Mouse (Mus musculus) intestine, embryonic 14.5 days (tissue): ENCODE measurements around the gene Pign. TPM values are rescaled to one million over a fixed set of nuclear protein-coding genes. Genes with fewer than 3 reads are reported as not detected.

ENCODE experiments used
- ATAC-seq: fragments of 200-750 bp; cut with Nextera tagmentation; replicated peaks from 2 replicates; pipeline ENCODE4 v1.8.0; 2017; ENCODE audit warnings: low read depth, moderate number of reproducible peaks, moderate TSS enrichment, moderate library complexity; ENCODE audit not compliant: low FRiP score, low TSS enrichment
- DNase-seq: peaks from one replicate; pipeline ENCODE4 v3.0.0-alpha.2; 2018; ENCODE audit warnings: low spot score
- H3K27ac ChIP-seq: fragments of 300-500 bp; sonication (generic); 2 replicates; pipeline ENCODE4 v1.5.1; 2014; ENCODE audit warnings: low read depth, mild to moderate bottlenecking, control low read depth
- H3K27me3 ChIP-seq: fragments of 300-500 bp; sonication (generic); replicated peaks from 2 replicates; pipeline ENCODE4 v1.6.1; 2014; ENCODE audit warnings: low read length, control low read depth; ENCODE audit not compliant: control insufficient read depth, insufficient read depth
- H3K36me3 ChIP-seq: fragments of 300-500 bp; sonication (generic); 2 replicates; pipeline ENCODE4 v1.6.1; 2014; ENCODE audit warnings: low read length, control low read depth; ENCODE audit not compliant: control insufficient read depth, insufficient read depth
- H3K4me1 ChIP-seq: fragments of 300-500 bp; sonication (generic); replicated peaks from 2 replicates; pipeline ENCODE4 v1.6.1; 2014; ENCODE audit warnings: low read length, control low read depth, mixed read lengths; ENCODE audit not compliant: control insufficient read depth, insufficient read depth
- H3K4me2 ChIP-seq: fragments of 300-500 bp; sonication (generic); 2 replicates; pipeline ENCODE4 v1.6.1; 2014; ENCODE audit warnings: low read length
- H3K4me3 ChIP-seq: fragments of 300-500 bp; sonication (generic); 2 replicates; pipeline ENCODE4 v1.5.1; 2014; ENCODE audit warnings: low read depth, low read length, control low read depth, mixed read lengths
- H3K9ac ChIP-seq: fragments of 300-500 bp; sonication (generic); 2 replicates; pipeline ENCODE4 v1.6.1; 2014; ENCODE audit warnings: mild to moderate bottlenecking, low read length
- H3K9me3 ChIP-seq: fragments of 300-500 bp; sonication (generic); 2 replicates; pipeline ENCODE4 v1.6.1; 2016; ENCODE audit warnings: low read length, control low read depth; ENCODE audit not compliant: control insufficient read depth
- WGBS: fragments of 180-500 bp; shearing (Covaris S2); extraction: QIAGEN DNeasy Blood & Tissue Kit; methylation state at CpG from one replicate; pipeline ENCODE4 v1.1.7; 2014; 5-methylcytosine and 5-hydroxymethylcytosine counted together
- polyA plus RNA-seq: library from polyadenylated mRNA; unstranded; fragments of >200 nt; fragmentation: Nextera tagmentation; extraction: Ambion mirVana; gene quantifications from 2 replicates; pipeline ENCODE4 v1.2.1, GENCODE M21; 2014

Pign gene
- polyA plus RNA-seq, 1 experiment from 2014 or later = 16.8 TPM

DNA sequence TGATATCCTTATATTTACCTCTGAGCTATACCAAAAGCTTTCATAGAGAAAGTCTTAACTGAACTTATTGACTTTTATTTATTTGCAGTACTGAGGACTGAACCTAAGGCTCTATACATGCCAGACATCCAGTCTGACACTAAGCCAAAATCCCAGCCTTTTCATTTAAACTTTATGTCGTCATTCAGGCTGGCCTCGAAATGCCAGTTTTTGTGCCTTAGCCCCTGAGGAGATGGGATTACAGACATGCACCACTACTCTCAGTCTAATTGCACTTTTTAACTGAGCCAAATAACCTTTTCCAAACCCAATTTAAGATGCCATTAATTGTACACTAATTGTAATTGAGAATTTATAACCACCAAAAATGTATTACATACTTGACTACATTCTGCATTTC is 73.8 kb downstream of the Pign start:
- H3K4me3 ChIP-seq = no peak overlapping the region
- H3K4me2 ChIP-seq = no peak overlapping the region
- no peaks in the 10 kb centered on the region for H3K27me3 ChIP-seq
- H3K4me1 ChIP-seq = no peaks in the 10 kb centered on the region
- H3K9me3 ChIP-seq = no peaks in the 10 kb centered on the region
- ATAC-seq (no peak), DNase-seq (no peak)
- peaks cover 31% of the 10 kb centered on the region; the same call in 1 of the 2 replicates for H3K36me3 ChIP-seq
- H3K9ac ChIP-seq = no peak overlapping the region
- WGBS = 82% methylated on average over 2 of the region's 2 CpGs
- H3K27ac ChIP-seq = no peak overlapping the region

DNA sequence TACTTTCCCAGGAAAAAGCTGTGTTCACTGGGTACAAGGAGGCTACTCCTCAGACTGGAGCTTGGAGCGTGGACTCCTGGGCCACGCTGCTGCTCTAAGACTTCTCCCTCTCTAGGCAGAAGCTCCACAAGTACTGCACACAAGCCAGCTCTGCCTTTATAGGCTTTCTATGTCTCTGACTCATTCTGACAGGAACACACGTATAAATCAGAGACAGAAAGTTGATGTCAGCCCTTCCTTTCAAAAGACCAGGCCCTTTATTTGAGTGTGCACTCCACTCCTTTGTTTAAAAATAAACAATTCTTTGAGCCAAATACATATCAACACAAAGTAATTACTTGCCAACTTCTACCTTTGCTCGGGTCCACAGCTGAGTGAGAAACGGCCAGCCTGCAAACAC is 74.8 kb downstream of the Pign start:
- 84% methylated on average over 5 of the region's 5 CpGs for WGBS
- ATAC-seq (no peak), DNase-seq (no peak)
- H3K4me2 ChIP-seq = no peak overlapping the region
- H3K36me3 ChIP-seq = peaks cover 34% of the 10 kb centered on the region
- H3K4me1 ChIP-seq = no peaks in the 10 kb centered on the region
- H3K9ac ChIP-seq = no peak overlapping the region
- no peaks in the 10 kb centered on the region for H3K9me3 ChIP-seq
- no peaks in the 10 kb centered on the region for H3K27me3 ChIP-seq
- H3K27ac ChIP-seq = no peak overlapping the region
- H3K4me3 ChIP-seq = no peak overlapping the region

DNA sequence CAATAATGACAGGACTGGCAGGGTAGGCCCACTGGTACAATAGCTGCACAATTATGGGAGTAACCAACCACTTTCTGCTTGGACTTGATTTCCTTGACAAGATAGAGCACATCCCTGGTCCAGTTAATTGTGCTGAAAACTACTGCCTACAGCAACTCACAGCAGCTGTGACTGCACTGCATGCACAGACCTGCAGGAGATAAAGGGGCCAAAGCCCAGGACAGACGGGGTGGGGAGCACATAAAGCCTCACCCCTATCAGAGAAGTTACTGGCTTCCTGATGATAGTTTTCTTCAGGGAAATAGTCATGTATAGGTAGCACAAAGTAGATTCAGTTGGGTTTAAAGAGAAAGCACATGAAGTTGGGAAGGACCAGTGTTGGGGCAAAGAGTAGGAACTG is 80.7 kb downstream of the Pign start:
- no peak overlapping the region for H3K9ac ChIP-seq
- DNase-seq = no peak
- H3K36me3 ChIP-seq = peaks cover 40% of the 10 kb centered on the region
- no peaks in the 10 kb centered on the region for H3K9me3 ChIP-seq
- no peaks in the 10 kb centered on the region for H3K4me1 ChIP-seq
- no peak for ATAC-seq
- H3K4me3 ChIP-seq = no peak overlapping the region
- H3K27ac ChIP-seq = no peak overlapping the region
- no peak overlapping the region for H3K4me2 ChIP-seq
- H3K27me3 ChIP-seq = no peaks in the 10 kb centered on the region
- WGBS = 73% methylated on average over 1 of the region's 1 CpGs

DNA sequence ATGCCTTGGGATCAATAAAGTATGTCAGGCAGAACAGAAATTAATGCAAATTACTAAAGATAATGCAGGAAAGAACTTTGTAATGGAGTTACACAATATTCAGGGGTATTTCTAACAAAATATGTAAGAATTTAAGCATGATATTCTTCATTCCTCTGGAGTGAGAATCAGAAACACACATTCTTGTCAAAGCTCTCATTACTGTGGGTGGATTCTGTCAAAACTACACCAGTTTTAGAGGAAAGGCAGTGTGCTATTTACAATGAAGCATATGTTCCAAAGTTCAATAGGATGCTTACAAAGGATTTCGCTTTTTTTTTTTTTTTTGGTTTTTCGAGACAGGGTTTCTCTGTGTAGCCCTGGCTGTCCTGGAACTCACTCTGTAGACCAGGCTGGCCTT is 82.6 kb downstream of the Pign start:
- Histone ChIP-seq H3K4me1 (no peaks in the 10 kb centered on the region), H3K36me3 (peaks cover 29% of the 10 kb centered on the region; the same call in 1 of the 2 replicates), H3K27me3 (no peaks in the 10 kb centered on the region), H3K9me3 (no peaks in the 10 kb centered on the region), H3K4me3 (no peak overlapping the region), H3K9ac (no peak overlapping the region), H3K4me2 (no peak overlapping the region), H3K27ac (no peak overlapping the region)
- ATAC-seq (no peak), DNase-seq (no peak)
- 100% methylated on average over 2 of the region's 2 CpGs for WGBS

DNA sequence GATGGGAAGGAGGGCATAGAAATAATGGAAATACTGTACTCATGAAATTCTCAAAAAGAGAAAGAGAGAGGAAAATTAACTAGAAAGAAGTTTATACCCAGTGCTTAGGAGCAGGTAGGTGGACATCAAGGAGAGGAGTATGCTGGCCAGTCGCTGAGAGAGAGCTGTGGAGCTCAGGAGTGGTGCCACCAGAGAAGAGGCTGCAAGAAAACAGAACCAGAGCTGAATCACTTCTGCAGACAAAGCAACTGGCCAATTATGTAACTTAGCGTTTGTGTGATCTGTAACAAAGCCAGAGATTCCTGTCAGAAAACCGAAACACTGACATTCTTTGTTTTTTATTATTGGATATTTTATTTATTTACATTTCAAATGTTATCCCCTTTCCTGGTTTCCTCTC is 97.4 kb downstream of the Pign start:
- no peaks in the 10 kb centered on the region for H3K4me1 ChIP-seq
- ATAC-seq = no peak
- no peak overlapping the region for H3K4me3 ChIP-seq
- H3K9me3 ChIP-seq = no peaks in the 10 kb centered on the region
- H3K9ac ChIP-seq = no peak overlapping the region
- H3K4me2 ChIP-seq = no peak overlapping the region
- DNase-seq = no peak
- no peaks in the 10 kb centered on the region for H3K27me3 ChIP-seq
- WGBS = 85% methylated on average over 3 of the region's 3 CpGs
- no peak overlapping the region for H3K27ac ChIP-seq
- H3K36me3 ChIP-seq = 0 out of 2 replicates have a peak, but pooled peaks cover 4% of the 10 kb centered on the region

DNA sequence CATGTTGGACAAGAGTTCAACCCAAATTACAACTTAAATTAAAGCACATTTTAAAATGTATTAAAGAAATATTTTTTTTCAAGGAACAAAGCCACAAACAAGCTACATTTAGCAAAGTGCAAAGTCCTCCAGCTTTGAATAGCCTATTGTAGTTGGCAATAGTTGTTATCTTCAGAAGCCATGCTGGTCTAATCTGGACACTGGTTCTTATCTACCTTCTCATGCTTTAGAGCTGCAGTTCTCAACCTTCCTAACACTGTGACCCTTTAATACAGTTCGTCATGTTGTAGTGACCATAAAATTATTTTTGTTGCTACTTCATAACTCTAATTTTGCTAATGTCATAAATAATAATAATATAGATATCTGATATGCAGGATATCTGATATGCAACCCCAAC is 99.2 kb downstream of the Pign start:
- no peak overlapping the region for H3K4me2 ChIP-seq
- DNase-seq (no peak), ATAC-seq (no peak)
- no peak overlapping the region for H3K9ac ChIP-seq
- no peaks in the 10 kb centered on the region for H3K4me1 ChIP-seq
- H3K9me3 ChIP-seq = no peaks in the 10 kb centered on the region
- H3K27ac ChIP-seq = no peak overlapping the region
- H3K36me3 ChIP-seq = 0 out of 2 replicates have a peak, but pooled peaks cover 4% of the 10 kb centered on the region
- 77% methylated on average over 1 of the region's 1 CpGs for WGBS
- H3K4me3 ChIP-seq = no peak overlapping the region
- H3K27me3 ChIP-seq = no peaks in the 10 kb centered on the region

DNA sequence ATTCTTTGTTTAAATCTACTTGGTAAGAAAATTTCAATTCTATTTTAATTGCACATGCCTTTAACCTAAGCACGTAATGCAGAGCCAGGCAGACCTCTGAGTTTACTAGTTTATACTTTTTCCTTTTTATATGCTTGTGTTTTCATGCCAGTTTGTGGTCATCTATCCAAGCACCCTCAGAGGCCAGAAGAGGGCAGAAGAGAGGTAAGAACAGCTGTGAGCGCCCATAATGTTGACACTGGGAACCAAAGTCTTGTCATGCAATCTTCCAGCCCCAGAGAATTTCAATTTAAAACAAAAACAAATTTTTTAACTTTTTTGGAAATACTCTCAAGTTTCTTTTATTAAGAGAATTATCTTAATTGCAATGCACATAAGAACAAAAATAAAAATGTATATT is 99.7 kb downstream of the Pign start:
- Histone ChIP-seq H3K4me3 (no peak overlapping the region), H3K36me3 (0 out of 2 replicates have a peak, but pooled peaks cover 4% of the 10 kb centered on the region), H3K27ac (no peak overlapping the region), H3K9me3 (no peaks in the 10 kb centered on the region), H3K4me1 (no peaks in the 10 kb centered on the region), H3K4me2 (no peak overlapping the region), H3K27me3 (no peaks in the 10 kb centered on the region), H3K9ac (no peak overlapping the region)
- WGBS = 94% methylated on average over 2 of the region's 2 CpGs
- ATAC-seq = no peak
- DNase-seq = no peak

DNA sequence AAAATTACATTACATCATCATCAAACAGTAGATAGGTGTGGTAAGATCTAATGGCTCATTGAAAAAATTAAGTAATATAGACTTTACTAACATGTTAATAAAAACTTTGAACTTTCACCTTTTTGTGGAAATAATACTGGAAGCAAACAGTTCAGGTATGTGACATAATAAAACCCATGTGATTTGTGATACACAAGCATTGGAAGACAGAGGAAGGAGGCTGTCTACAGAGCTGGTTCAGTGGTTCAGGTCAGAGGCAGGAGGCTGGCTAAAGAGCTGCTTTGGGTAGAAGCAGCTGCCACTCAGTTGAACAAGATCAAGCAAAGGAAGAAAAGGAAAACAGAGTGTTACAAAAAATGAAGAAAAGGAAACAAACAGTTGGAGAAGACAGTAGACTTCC is 107.4 kb downstream of the Pign start:
- no peaks in the 10 kb centered on the region for H3K9me3 ChIP-seq
- no peak overlapping the region for H3K4me2 ChIP-seq
- H3K4me1 ChIP-seq = no peaks in the 10 kb centered on the region
- DNase-seq (no peak), ATAC-seq (no peak)
- H3K4me3 ChIP-seq = no peak overlapping the region
- H3K27me3 ChIP-seq = no peaks in the 10 kb centered on the region
- H3K36me3 ChIP-seq = no peaks in the 10 kb centered on the region
- no peak overlapping the region for H3K9ac ChIP-seq
- H3K27ac ChIP-seq = no peak overlapping the region

DNA sequence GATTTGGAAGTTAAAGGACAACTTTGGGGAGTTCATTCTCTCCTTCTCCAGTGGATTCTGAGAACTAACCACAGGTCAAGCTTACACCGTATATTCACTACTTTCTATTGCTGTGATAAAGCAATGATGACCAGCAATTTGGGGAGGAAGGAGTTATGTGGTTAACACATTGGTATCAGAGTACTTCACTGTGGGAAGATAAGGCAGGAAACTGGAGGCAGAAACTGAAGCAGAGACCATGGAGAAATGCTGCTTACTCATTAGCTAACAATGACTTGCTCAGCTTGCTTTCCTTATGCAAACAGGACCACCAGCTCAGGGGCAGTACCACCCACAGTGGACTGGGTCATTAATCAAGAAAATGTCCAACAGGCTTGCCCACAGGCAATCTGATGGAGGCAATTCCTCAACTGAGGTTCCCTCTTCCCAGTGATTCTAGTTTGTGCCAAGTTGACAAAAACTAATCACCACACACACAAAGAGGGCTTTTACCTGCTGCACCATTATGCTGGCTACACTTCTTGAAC is 108.2 kb downstream of the Pign start:
- no peaks in the 10 kb centered on the region for H3K9me3 ChIP-seq
- H3K4me2 ChIP-seq = no peak overlapping the region
- 44% methylated on average over 1 of the region's 1 CpGs for WGBS
- H3K4me3 ChIP-seq = no peak overlapping the region
- no peaks in the 10 kb centered on the region for H3K4me1 ChIP-seq
- no peaks in the 10 kb centered on the region for H3K36me3 ChIP-seq
- H3K27ac ChIP-seq = no peak overlapping the region
- DNase-seq (no peak), ATAC-seq (no peak)
- no peaks in the 10 kb centered on the region for H3K27me3 ChIP-seq
- no peak overlapping the region for H3K9ac ChIP-seq
